In the genomic region with DNA sequence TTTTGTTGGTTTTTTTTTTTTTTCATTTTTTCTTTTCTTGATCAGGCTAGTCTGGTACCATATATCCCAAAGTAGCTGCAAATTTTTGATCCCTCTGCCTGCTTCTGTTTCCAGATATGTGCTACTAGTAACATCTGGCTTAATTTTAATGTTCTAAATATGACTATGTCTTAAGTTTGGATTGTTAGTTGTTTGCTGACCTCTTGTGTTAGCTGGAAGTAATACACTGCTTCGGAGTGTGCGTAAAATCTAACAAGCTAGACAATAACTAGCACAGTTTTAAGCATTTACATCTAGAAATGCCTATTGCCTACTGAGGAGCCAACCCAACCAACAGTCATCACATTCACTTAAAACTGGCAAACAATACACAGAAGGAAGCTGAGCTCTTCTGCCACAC, we compare ENCODE assay signal across 8 mouse cellular contexts. TPM values are rescaled to one million over a fixed set of nuclear protein-coding genes. Genes with fewer than 3 reads are reported as not detected.
DNase-seq lines count a peak whose midpoint lies in the region; ATAC-seq lines count a peak whose summit lies in the region.

No protein-coding gene starts in this region.

- H3K4me2 ChIP-seq in forebrain, embryonic 14.5 days (ENCODE audit: low read length), result no peak overlapping the region
- no peak overlapping the region for H3K4me2 ChIP-seq in forebrain, embryonic 15.5 days (replicated peaks)
- H3K4me2 ChIP-seq in limb, embryonic 13.5 days (replicated peaks), result no peak overlapping the region

- DNase-seq in forebrain, embryonic 14.5 days (ENCODE audit: low spot score), result peak; percentile 45
- no peak for DNase-seq in limb, embryonic 10.5 days (ENCODE audit: low spot score)
- peak; percentile 16 for DNase-seq in ES-CJ7 (ENCODE audit: low read depth, low spot score)
- DNase-seq in induced T-regulatory cell, adult 2 months (ENCODE audit: low read depth), result peak; percentile 62
- DNase-seq in testis, postnatal 10 days (ENCODE audit: low spot score), result no peak
- no peak for DNase-seq in ovary, postnatal 36 days (ENCODE audit: low spot score)

- peaks cover 16% of the 10 kb centered on the region for H3K36me3 ChIP-seq in forebrain, embryonic 14.5 days (ENCODE audit: control insufficient read depth, insufficient read depth, low read length)
- peaks cover 13% of the 10 kb centered on the region; the same call in 1 of the 2 replicates for H3K36me3 ChIP-seq in forebrain, embryonic 15.5 days
- peaks cover 26% of the 10 kb centered on the region for H3K36me3 ChIP-seq in limb, embryonic 13.5 days
- H3K36me3 ChIP-seq in limb, embryonic 10.5 days, result peaks cover 47% of the 10 kb centered on the region

- H3K9me3 ChIP-seq in forebrain, embryonic 14.5 days (replicated peaks; ENCODE audit: control insufficient read depth, low read length), result no peaks in the 10 kb centered on the region
- H3K9me3 ChIP-seq in forebrain, embryonic 15.5 days, result no peaks in the 10 kb centered on the region
- H3K9me3 ChIP-seq in limb, embryonic 13.5 days, result no peaks in the 10 kb centered on the region
- no peaks in the 10 kb centered on the region for H3K9me3 ChIP-seq in limb, embryonic 10.5 days (replicated peaks)

- no peak overlapping the region for H3K4me3 ChIP-seq in forebrain, embryonic 14.5 days (ENCODE audit: low read depth, low read length)
- no peak overlapping the region for H3K4me3 ChIP-seq in forebrain, embryonic 15.5 days
- H3K4me3 ChIP-seq in limb, embryonic 13.5 days, result no peak overlapping the region
- H3K4me3 ChIP-seq in limb, embryonic 10.5 days, result no peak overlapping the region

- ATAC-seq in forebrain, embryonic 14.5 days, result peak; percentile 23; the same call in 1 of the 2 replicates
- ATAC-seq in forebrain, embryonic 15.5 days (replicated peaks), result no peak
- ATAC-seq in limb, embryonic 13.5 days (ENCODE audit: low FRiP score, low read depth), result peak; percentile 30; the same call in 1 of the 2 replicates

- no peak overlapping the region for H3K27ac ChIP-seq in forebrain, embryonic 14.5 days (ENCODE audit: low read depth, low read length)
- H3K27ac ChIP-seq in forebrain, embryonic 15.5 days (replicated peaks), result no peak overlapping the region
- no peak overlapping the region for H3K27ac ChIP-seq in limb, embryonic 13.5 days
- H3K27ac ChIP-seq in limb, embryonic 10.5 days, result no peak overlapping the region

- WGBS in forebrain, embryonic 14.5 days, result 82% methylated on average over 2 of the region's 2 CpGs
- WGBS in forebrain, embryonic 15.5 days, result 88% methylated on average over 2 of the region's 2 CpGs
- 77% methylated on average over 2 of the region's 2 CpGs for WGBS in limb, embryonic 13.5 days
- WGBS in limb, embryonic 10.5 days, result 92% methylated on average over 2 of the region's 2 CpGs

- H3K4me1 ChIP-seq in forebrain, embryonic 14.5 days (ENCODE audit: control insufficient read depth, insufficient read depth, low read length), result no peaks in the 10 kb centered on the region
- H3K4me1 ChIP-seq in forebrain, embryonic 15.5 days, result no peaks in the 10 kb centered on the region
- peaks cover 13% of the 10 kb centered on the region for H3K4me1 ChIP-seq in limb, embryonic 13.5 days
- H3K4me1 ChIP-seq in limb, embryonic 10.5 days, result no peaks in the 10 kb centered on the region

- no peaks in the 10 kb centered on the region for H3K27me3 ChIP-seq in forebrain, embryonic 14.5 days (replicated peaks; ENCODE audit: control insufficient read depth, insufficient read depth, low read length)
- H3K27me3 ChIP-seq in forebrain, embryonic 15.5 days, result no peaks in the 10 kb centered on the region
- no peaks in the 10 kb centered on the region for H3K27me3 ChIP-seq in limb, embryonic 13.5 days
- no peaks in the 10 kb centered on the region for H3K27me3 ChIP-seq in limb, embryonic 10.5 days (ENCODE audit: low read depth, poor library complexity, severe bottlenecking)

- no peak overlapping the region for H3K9ac ChIP-seq in forebrain, embryonic 14.5 days (ENCODE audit: low read length)
- H3K9ac ChIP-seq in forebrain, embryonic 15.5 days (replicated peaks), result no peak overlapping the region
- H3K9ac ChIP-seq in limb, embryonic 13.5 days, result no peak overlapping the region

RNA-seq across cellular contexts. Expression of a gene that starts 13.4 kb away (rescaled TPM):
- 374 and 464 TPM in 2 replicates for polyA plus RNA-seq in forebrain, embryonic 14.5 days (2014; fragmentation: Nextera tagmentation; extraction: Ambion mirVana)
- 315 and 322 TPM in 2 replicates for polyA plus RNA-seq in forebrain, embryonic 15.5 days (2015; fragmentation: Nextera tagmentation; extraction: Ambion mirVana)
- polyA plus RNA-seq in limb, embryonic 13.5 days (2015; fragmentation: Nextera tagmentation; extraction: Ambion mirVana), result 389 and 402 TPM in 2 replicates
- polyA plus RNA-seq in limb, embryonic 10.5 days (2016; fragmentation: Nextera tagmentation; extraction: Ambion mirVana), result 460 and 562 TPM in 2 replicates

RNA-seq across cellular contexts. Expression of a gene that starts 13.6 kb away (rescaled TPM):
- 28.7 and 34.3 TPM in 2 replicates for polyA plus RNA-seq in forebrain, embryonic 14.5 days (2014; fragmentation: Nextera tagmentation; extraction: Ambion mirVana)
- polyA plus RNA-seq in forebrain, embryonic 15.5 days (2015; fragmentation: Nextera tagmentation; extraction: Ambion mirVana), result 29.5 and 33.3 TPM in 2 replicates
- 23.4 and 24.6 TPM in 2 replicates for polyA plus RNA-seq in limb, embryonic 13.5 days (2015; fragmentation: Nextera tagmentation; extraction: Ambion mirVana)
- polyA plus RNA-seq in limb, embryonic 10.5 days (2016; fragmentation: Nextera tagmentation; extraction: Ambion mirVana), result 10.0 and 11.1 TPM in 2 replicates

RNA-seq across cellular contexts. Expression of a gene that starts 45.7 kb away (rescaled TPM):
- polyA plus RNA-seq in forebrain, embryonic 14.5 days (2014; fragmentation: Nextera tagmentation; extraction: Ambion mirVana), result 6.7 and 7.1 TPM in 2 replicates
- 7.3 and 8.2 TPM in 2 replicates for polyA plus RNA-seq in forebrain, embryonic 15.5 days (2015; fragmentation: Nextera tagmentation; extraction: Ambion mirVana)
- polyA plus RNA-seq in limb, embryonic 13.5 days (2015; fragmentation: Nextera tagmentation; extraction: Ambion mirVana), result 5.4 and 5.6 TPM in 2 replicates
- polyA plus RNA-seq in limb, embryonic 10.5 days (2016; fragmentation: Nextera tagmentation; extraction: Ambion mirVana), result 4.0 and 5.0 TPM in 2 replicates

RNA-seq across cellular contexts. Expression of a gene that starts 47.1 kb away (rescaled TPM):
- polyA plus RNA-seq in forebrain, embryonic 14.5 days (2014; fragmentation: Nextera tagmentation; extraction: Ambion mirVana), result 78.0 and 78.7 TPM in 2 replicates
- 200 and 214 TPM in 2 replicates for polyA plus RNA-seq in forebrain, embryonic 15.5 days (2015; fragmentation: Nextera tagmentation; extraction: Ambion mirVana)
- 159 and 163 TPM in 2 replicates for polyA plus RNA-seq in limb, embryonic 13.5 days (2015; fragmentation: Nextera tagmentation; extraction: Ambion mirVana)
- polyA plus RNA-seq in limb, embryonic 10.5 days (2016; fragmentation: Nextera tagmentation; extraction: Ambion mirVana), result 183 and 188 TPM in 2 replicates

Comparison
In these comparisons a context has a peak if more than half of its experiments do, and no peak if none do; other contexts are left out.
1. DNase-seq: peak in forebrain, embryonic 14.5 days (single experiment), ES-CJ7 (single experiment) and induced T-regulatory cell, adult 2 months (single experiment); none in limb, embryonic 10.5 days (single experiment), testis, postnatal 10 days (single experiment) and ovary, postnatal 36 days (single experiment).